Mouse (Mus musculus) neural tube, embryonic 13.5 days (tissue): ENCODE measurements around the gene Col8a1. TPM values are rescaled to one million over a fixed set of nuclear protein-coding genes. Genes with fewer than 3 reads are reported as not detected.

Experiments used
- ATAC-seq: fragments of 200-750 bp; cut with Nextera tagmentation; 2 replicates; pipeline ENCODE4 v1.8.0; 2017; ENCODE audit warnings: low read depth, mild to moderate bottlenecking, moderate TSS enrichment, moderate library complexity
- H3K27ac ChIP-seq: fragments of 300-500 bp; sonication (generic); replicated peaks from 2 replicates; pipeline ENCODE4 v1.5.1; 2015; ENCODE audit warnings: moderate library complexity, mild to moderate bottlenecking, inconsistent platforms
- H3K27me3 ChIP-seq: fragments of 300-500 bp; sonication (generic); 2 replicates; pipeline ENCODE4 v1.6.1; 2015; ENCODE audit warnings: mild to moderate bottlenecking, inconsistent platforms
- H3K36me3 ChIP-seq: fragments of 300-500 bp; sonication (generic); 2 replicates; pipeline ENCODE4 v1.6.1; 2015; ENCODE audit warnings: mild to moderate bottlenecking, inconsistent platforms
- H3K4me1 ChIP-seq: fragments of 300-500 bp; sonication (generic); replicated peaks from 2 replicates; pipeline ENCODE4 v1.6.1; 2015; ENCODE audit warnings: inconsistent platforms
- H3K4me2 ChIP-seq: fragments of 300-500 bp; sonication (generic); 2 replicates; pipeline ENCODE4 v1.6.1; 2015; ENCODE audit warnings: inconsistent platforms, mild to moderate bottlenecking, moderate library complexity
- H3K4me3 ChIP-seq: fragments of 300-500 bp; sonication (generic); 2 replicates; pipeline ENCODE4 v1.5.1; 2015; ENCODE audit warnings: mild to moderate bottlenecking, inconsistent platforms
- H3K9ac ChIP-seq: fragments of 300-500 bp; sonication (generic); 2 replicates; pipeline ENCODE4 v1.6.1; 2015; ENCODE audit warnings: moderate library complexity, mild to moderate bottlenecking, inconsistent platforms
- H3K9me3 ChIP-seq: fragments of 300-500 bp; sonication (generic); 2 replicates; pipeline ENCODE4 v1.6.1; 2016; ENCODE audit warnings: inconsistent platforms
- WGBS: fragments of 180-500 bp; shearing (Covaris S2); methylation state at CpG from one replicate; pipeline ENCODE4 v1.1.7; 2015; 5-methylcytosine and 5-hydroxymethylcytosine counted together
- polyA plus RNA-seq: library from polyadenylated mRNA; unstranded; fragments of >200 nt; fragmentation: Nextera tagmentation; extraction: Ambion mirVana; gene quantifications from 2 replicates; pipeline ENCODE4 v1.2.1, GENCODE M21; 2015

Gene Col8a1
- 5.2 and 7.0 TPM in 2 replicates for polyA plus RNA-seq

DNA sequence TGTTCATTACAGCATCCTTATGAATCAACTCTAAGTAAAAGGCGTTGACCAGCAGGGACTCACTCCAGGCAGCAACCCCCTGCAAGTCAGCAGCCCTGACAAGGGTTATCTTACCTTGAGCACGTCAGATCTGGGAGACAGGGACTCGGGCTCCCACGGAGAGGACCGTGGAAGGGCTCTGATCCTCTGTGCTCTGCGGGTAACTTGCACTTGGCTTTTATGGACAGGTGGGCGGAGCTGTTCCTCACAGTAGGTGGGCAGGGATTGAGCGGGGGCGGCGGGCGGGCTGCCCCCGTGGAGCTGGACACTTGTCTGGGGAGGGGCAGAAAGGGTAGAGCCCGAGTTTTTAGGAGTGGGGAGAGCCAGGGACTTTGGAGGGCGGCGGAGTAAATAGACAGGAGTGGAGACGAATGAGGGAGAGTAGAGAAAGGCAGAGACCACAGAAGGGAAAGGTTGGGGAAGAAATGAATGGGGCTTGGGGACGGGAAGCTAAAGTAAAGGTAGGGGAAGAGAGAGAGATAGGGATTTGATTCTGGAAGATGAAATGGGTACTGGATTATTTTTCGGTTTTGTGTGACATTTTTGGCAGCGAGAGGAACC is at the start of gene Col8a1:
Gene Col8a1, minus strand, starts transcription at position 212 of the 600 bp plus-strand sequence.
- Histone ChIP-seq H3K4me3 (peak within 1 kb of the TSS; percentile 47), H3K36me3 (no peaks in the 10 kb centered on the region), H3K4me2 (peak within 1 kb of the TSS; percentile 84), H3K27ac (no peak within 1 kb of the TSS), H3K4me1 (peaks cover 16% of the 10 kb centered on the region), H3K9ac (peak within 1 kb of the TSS; percentile 75), H3K9me3 (no peaks in the 10 kb centered on the region), H3K27me3 (peaks cover 5% of the 10 kb centered on the region; the same call in 1 of the 2 replicates)
- WGBS, result 3% methylated on average over 19 of the region's 19 CpGs
- ATAC-seq, result peak; percentile 65

- Histone ChIP-seq H3K27ac (no peak overlapping the region), H3K4me2 (no peak overlapping the region), H3K4me1 (no peaks in the 10 kb centered on the region), H3K36me3 (no peaks in the 10 kb centered on the region), H3K27me3 (no peaks in the 10 kb centered on the region), H3K9ac (no peak overlapping the region), H3K4me3 (no peak overlapping the region), H3K9me3 (no peaks in the 10 kb centered on the region)
- no peak for ATAC-seq
- 97% methylated on average over 2 of the region's 2 CpGs for WGBS
Observed at GRCm38 (mm10) chr16:57801886-57802285, 47.3 kb upstream of the Col8a1 start.

DNA sequence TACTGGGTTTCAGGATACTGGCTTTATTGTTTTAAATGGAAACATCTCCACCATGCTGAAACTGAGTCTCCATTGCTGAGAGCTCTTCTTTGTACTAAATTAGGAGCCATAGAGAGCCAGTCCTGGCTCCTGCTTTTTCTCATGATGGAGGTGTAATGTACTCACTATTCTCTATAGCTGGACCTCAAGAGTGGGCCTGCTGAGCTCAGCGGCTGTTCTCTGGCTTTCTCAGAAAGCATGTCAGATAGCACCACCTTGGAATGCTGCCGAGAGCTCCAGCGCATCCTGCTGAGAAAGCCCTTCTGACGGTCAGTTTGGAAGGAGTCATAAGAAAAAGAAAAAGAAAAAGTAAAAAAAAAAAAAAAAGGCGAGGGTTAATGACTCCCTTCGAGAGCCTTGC is 41.8 kb upstream of the Col8a1 start:
- H3K4me2 ChIP-seq, result no peak overlapping the region
- WGBS, result 63% methylated on average over 6 of the region's 6 CpGs
- no peaks in the 10 kb centered on the region for H3K36me3 ChIP-seq
- no peaks in the 10 kb centered on the region for H3K4me1 ChIP-seq
- H3K27me3 ChIP-seq, result no peaks in the 10 kb centered on the region
- H3K9ac ChIP-seq, result no peak overlapping the region
- H3K27ac ChIP-seq, result no peak overlapping the region
- no peak for ATAC-seq
- no peak overlapping the region for H3K4me3 ChIP-seq
- no peaks in the 10 kb centered on the region for H3K9me3 ChIP-seq

DNA sequence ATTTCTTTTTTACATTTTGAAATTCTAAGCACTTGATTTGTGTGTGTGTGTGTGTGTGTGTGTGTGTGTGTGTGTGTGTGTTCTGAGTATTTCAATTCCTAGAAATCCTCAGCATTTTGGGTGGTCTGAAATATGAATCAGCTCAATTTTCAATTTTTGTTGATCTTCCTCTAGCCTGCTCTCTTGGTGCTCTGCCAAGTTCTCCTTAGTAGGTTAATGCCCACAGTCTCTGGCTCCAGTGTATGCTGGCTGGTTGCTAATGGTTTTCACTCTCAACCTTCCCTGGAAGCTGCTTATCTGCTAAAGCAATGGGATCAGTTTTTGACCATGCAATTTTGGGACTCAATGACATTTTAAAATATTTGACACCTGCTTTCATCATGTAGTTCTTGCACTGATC is 24.5 kb upstream of the Col8a1 start:
- Histone ChIP-seq H3K27ac (no peak overlapping the region), H3K9ac (no peak overlapping the region), H3K4me2 (no peak overlapping the region), H3K27me3 (no peaks in the 10 kb centered on the region), H3K36me3 (no peaks in the 10 kb centered on the region), H3K9me3 (no peaks in the 10 kb centered on the region), H3K4me1 (no peaks in the 10 kb centered on the region), H3K4me3 (no peak overlapping the region)
- no peak for ATAC-seq

DNA sequence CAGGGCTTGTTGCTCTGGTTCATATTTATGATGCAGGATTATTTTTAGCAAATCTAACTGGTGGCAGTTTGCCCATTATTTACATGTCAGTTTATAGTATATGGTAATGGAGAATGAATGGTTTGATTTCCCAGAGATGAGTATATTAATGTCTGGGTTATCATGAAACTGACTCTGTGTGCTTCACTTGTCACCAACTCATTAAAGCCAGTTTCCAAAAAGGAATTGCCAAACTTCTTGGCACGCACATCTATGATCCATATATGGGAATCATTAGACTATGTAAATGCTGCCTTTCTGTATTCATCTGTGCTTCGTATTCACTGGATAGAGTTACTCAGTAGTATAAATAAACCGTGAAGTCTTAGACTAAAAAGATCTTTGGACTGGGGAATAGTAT is 11.1 kb upstream of the Col8a1 start:
- no peak for ATAC-seq
- no peak overlapping the region for H3K9ac ChIP-seq
- H3K36me3 ChIP-seq, result no peaks in the 10 kb centered on the region
- WGBS, result 82% methylated on average over 3 of the region's 3 CpGs
- H3K4me1 ChIP-seq, result 0 out of 2 replicates have a peak, but pooled peaks cover 6% of the 10 kb centered on the region
- no peaks in the 10 kb centered on the region for H3K27me3 ChIP-seq
- H3K4me3 ChIP-seq, result no peak overlapping the region
- no peaks in the 10 kb centered on the region for H3K9me3 ChIP-seq
- H3K4me2 ChIP-seq, result no peak overlapping the region
- no peak overlapping the region for H3K27ac ChIP-seq

DNA sequence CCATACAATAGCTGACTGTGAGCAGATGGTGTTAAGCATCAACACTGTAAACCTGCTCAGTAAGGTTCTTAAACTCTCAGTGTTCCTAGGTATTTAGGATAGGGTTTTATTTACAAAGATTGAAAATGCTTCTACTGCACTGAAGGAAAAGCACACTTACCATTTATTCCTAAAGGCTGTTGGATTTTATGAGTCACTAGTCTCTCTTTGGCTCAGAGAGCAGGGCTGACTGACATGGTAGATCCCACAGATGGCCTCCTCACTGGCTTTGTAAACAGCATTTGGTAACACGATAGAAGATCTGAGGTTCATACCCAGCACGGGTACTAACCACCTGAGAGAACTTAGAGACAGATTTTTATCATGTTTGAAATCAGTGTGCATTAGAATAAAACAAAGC is 5.3 kb upstream of the Col8a1 start:
- Histone ChIP-seq H3K27ac (no peak overlapping the region), H3K9ac (no peak overlapping the region), H3K4me3 (no peak overlapping the region), H3K9me3 (no peaks in the 10 kb centered on the region), H3K4me1 (peaks cover 12% of the 10 kb centered on the region), H3K36me3 (no peaks in the 10 kb centered on the region), H3K4me2 (no peak overlapping the region), H3K27me3 (peaks cover 5% of the 10 kb centered on the region; the same call in 1 of the 2 replicates)
- 82% methylated on average over 2 of the region's 2 CpGs for WGBS
- no peak for ATAC-seq

- peaks cover 16% of the 10 kb centered on the region for H3K4me1 ChIP-seq
- peak overlapping the region; percentile 84 for H3K4me2 ChIP-seq
- no peak for ATAC-seq
- H3K27ac ChIP-seq, result no peak overlapping the region
- H3K9ac ChIP-seq, result no peak overlapping the region
- 52% methylated on average over 5 of the region's 5 CpGs for WGBS
- H3K9me3 ChIP-seq, result no peaks in the 10 kb centered on the region
- H3K27me3 ChIP-seq, result peaks cover 5% of the 10 kb centered on the region; the same call in 1 of the 2 replicates
- peak overlapping the region; percentile 47 for H3K4me3 ChIP-seq
- no peaks in the 10 kb centered on the region for H3K36me3 ChIP-seq
Observed at GRCm38 (mm10) chr16:57755708-57756107, 1.2 kb upstream of the Col8a1 start.

DNA sequence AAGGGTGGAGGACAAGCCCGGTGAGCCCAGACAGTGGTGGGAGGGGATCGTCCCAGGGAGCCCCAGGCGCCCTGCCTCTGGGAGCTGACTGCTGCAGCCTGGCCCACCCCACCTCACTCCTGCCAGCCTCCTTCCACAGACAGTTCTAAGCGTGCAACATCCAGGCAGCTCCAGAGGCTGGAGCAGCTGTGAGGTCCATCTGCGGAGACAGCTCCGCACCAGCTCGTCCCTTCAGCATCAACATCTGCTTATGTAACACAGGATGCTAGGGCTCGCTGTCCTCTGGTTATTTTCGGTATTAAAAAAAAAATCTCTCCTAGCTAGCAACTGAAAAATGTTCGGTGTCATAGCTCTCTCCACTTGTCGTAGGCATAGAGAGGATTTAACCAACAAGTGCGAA is 704 bp upstream of the Col8a1 start:
- H3K9me3 ChIP-seq, result no peaks in the 10 kb centered on the region
- ATAC-seq, result peak; percentile 90
- H3K9ac ChIP-seq, result peak overlapping the region; percentile 75
- peaks cover 16% of the 10 kb centered on the region for H3K4me1 ChIP-seq
- peaks cover 5% of the 10 kb centered on the region; the same call in 1 of the 2 replicates for H3K27me3 ChIP-seq
- H3K27ac ChIP-seq, result no peak overlapping the region
- WGBS, result 23% methylated on average over 12 of the region's 12 CpGs
- H3K4me3 ChIP-seq, result peak overlapping the region; percentile 47
- H3K4me2 ChIP-seq, result peak overlapping the region; percentile 84
- no peaks in the 10 kb centered on the region for H3K36me3 ChIP-seq

- no peak for ATAC-seq
- peaks cover 5% of the 10 kb centered on the region; the same call in 1 of the 2 replicates for H3K27me3 ChIP-seq
- no peaks in the 10 kb centered on the region for H3K36me3 ChIP-seq
- 61% methylated on average over 10 of the region's 10 CpGs for WGBS
- H3K9ac ChIP-seq, result no peak overlapping the region
- no peak overlapping the region for H3K27ac ChIP-seq
- H3K9me3 ChIP-seq, result no peaks in the 10 kb centered on the region
- no peak overlapping the region for H3K4me3 ChIP-seq
- peaks cover 16% of the 10 kb centered on the region for H3K4me1 ChIP-seq
- H3K4me2 ChIP-seq, result peak overlapping the region; percentile 84
Observed at GRCm38 (mm10) chr16:57753539-57754280, 827 bp downstream of the Col8a1 start.

DNA sequence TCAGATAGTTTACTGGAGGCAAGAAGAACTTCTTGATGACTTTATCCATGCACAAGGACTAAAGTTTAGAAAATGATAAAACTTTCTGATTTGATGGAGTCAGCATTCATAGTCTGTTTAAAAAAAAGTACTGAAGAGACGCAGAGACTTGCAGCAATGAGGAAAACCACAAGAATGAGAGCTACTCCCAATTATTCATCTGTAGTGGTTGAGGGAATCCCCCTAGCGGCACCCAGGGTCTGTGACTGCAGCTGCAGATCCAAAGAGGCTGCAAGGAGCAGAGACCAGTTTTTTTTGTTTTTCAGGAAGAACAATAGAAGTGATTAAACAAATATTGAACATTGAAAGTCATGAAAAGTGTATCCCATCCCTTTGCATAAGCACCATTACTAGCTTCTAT is 4.0 kb downstream of the Col8a1 start:
- Histone ChIP-seq H3K4me3 (no peak overlapping the region), H3K36me3 (no peaks in the 10 kb centered on the region), H3K9me3 (no peaks in the 10 kb centered on the region), H3K9ac (no peak overlapping the region), H3K4me2 (no peak overlapping the region), H3K27me3 (no peaks in the 10 kb centered on the region), H3K4me1 (peaks cover 11% of the 10 kb centered on the region), H3K27ac (no peak overlapping the region)
- no peak for ATAC-seq
- 54% methylated on average over 2 of the region's 2 CpGs for WGBS

DNA sequence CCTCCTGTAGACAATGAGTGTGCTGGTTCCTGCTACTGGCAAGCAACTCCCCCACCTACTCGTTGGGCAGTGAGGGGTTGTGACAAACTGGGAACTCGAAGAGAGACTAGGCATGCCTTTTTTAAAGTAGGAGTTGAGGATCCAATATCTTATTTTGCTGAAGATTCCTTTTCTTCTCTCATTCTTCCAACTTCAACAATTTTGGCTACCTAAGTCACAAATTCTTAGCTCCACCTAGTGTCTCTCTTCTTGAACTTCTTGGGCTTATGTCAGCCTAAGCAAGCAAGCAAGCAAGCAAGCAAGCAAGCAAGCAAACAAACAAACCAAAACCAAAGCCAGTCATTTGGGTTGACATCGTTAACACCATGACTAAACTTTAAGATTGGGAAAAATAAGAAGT is 6.4 kb downstream of the Col8a1 start:
- ATAC-seq, result no peak
- Histone ChIP-seq H3K9ac (no peak overlapping the region), H3K4me1 (no peaks in the 10 kb centered on the region), H3K27me3 (no peaks in the 10 kb centered on the region), H3K36me3 (no peaks in the 10 kb centered on the region), H3K4me3 (no peak overlapping the region), H3K4me2 (no peak overlapping the region), H3K27ac (no peak overlapping the region), H3K9me3 (no peaks in the 10 kb centered on the region)
- WGBS, result 80% methylated on average over 3 of the region's 3 CpGs

GRCm38 (mm10) chr16:57747357-57748056 is 7.0 kb downstream of the Col8a1 start:
- WGBS, result 77% methylated on average over 2 of the region's 2 CpGs
- no peak overlapping the region for H3K4me3 ChIP-seq
- H3K36me3 ChIP-seq, result no peaks in the 10 kb centered on the region
- no peaks in the 10 kb centered on the region for H3K27me3 ChIP-seq
- ATAC-seq, result no peak
- H3K4me1 ChIP-seq, result no peaks in the 10 kb centered on the region
- no peaks in the 10 kb centered on the region for H3K9me3 ChIP-seq
- no peak overlapping the region for H3K9ac ChIP-seq
- H3K27ac ChIP-seq, result no peak overlapping the region
- H3K4me2 ChIP-seq, result no peak overlapping the region
